In genomic region chr12:81188423-81188822, GRCm38 (mm10) we compare ENCODE assay signal across 21 mouse cellular contexts.
"Had no signal": no experiment of that assay in that cellular context is flagged by ENCODE, and none has a peak within 500 bp of the region (broad histone marks: within the 10 kb centered on the region; RNA-seq: fewer than 3 reads in every experiment).

No protein-coding gene starts in this region.

- H3K9me3 ChIP-seq: limb, embryonic 10.5 days; limb, embryonic 13.5 days; lung, embryonic 15.5 days; neural tube, embryonic 12.5 days; neural tube, embryonic 15.5 days; stomach, embryonic 15.5 days had no signal

- H3K36me3 ChIP-seq: limb, embryonic 13.5 days; lung, embryonic 15.5 days; neural tube, embryonic 12.5 days; neural tube, embryonic 15.5 days; stomach, embryonic 15.5 days had no signal

- DNase-seq: kidney, adult 18-20 months; kidney, postnatal 25 days; layer of hippocampus, adult 9-11 months; lung, adult 18-20 months; lung, postnatal 10 days; lung, postnatal 36 days; midbrain, embryonic 14.5 days; right cerebral cortex, adult 18-20 months; right cerebral cortex, postnatal 14 days; spleen, adult 18-20 months; thymus, adult 2 months; thymus, postnatal 14 days; thymus, postnatal 4 days had no signal

- H3K4me1 ChIP-seq: limb, embryonic 10.5 days; limb, embryonic 13.5 days; lung, embryonic 15.5 days; neural tube, embryonic 12.5 days; neural tube, embryonic 15.5 days; stomach, embryonic 15.5 days had no signal

- H3K27ac ChIP-seq: layer of hippocampus, adult 2 months; limb, embryonic 10.5 days; limb, embryonic 13.5 days; lung, embryonic 15.5 days; neural tube, embryonic 12.5 days; neural tube, embryonic 15.5 days; stomach, embryonic 15.5 days had no signal

- H3K4me2 ChIP-seq: limb, embryonic 13.5 days; lung, embryonic 15.5 days; midbrain, embryonic 11.5 days; neural tube, embryonic 12.5 days; neural tube, embryonic 15.5 days; stomach, embryonic 15.5 days had no signal

- H3K27me3 ChIP-seq: limb, embryonic 13.5 days; lung, embryonic 15.5 days; neural tube, embryonic 12.5 days; neural tube, embryonic 15.5 days; stomach, embryonic 15.5 days had no signal

- H3K9ac ChIP-seq: limb, embryonic 13.5 days; lung, embryonic 15.5 days; neural tube, embryonic 12.5 days; neural tube, embryonic 15.5 days; stomach, embryonic 15.5 days had no signal

- H3K4me3 ChIP-seq: layer of hippocampus, adult 2 months; limb, embryonic 10.5 days; limb, embryonic 13.5 days; lung, embryonic 15.5 days; neural tube, embryonic 12.5 days; neural tube, embryonic 15.5 days; stomach, embryonic 15.5 days had no signal
